Mouse (Mus musculus): ENCODE results near the gene Exoc4.

Gene Exoc4

DNA sequence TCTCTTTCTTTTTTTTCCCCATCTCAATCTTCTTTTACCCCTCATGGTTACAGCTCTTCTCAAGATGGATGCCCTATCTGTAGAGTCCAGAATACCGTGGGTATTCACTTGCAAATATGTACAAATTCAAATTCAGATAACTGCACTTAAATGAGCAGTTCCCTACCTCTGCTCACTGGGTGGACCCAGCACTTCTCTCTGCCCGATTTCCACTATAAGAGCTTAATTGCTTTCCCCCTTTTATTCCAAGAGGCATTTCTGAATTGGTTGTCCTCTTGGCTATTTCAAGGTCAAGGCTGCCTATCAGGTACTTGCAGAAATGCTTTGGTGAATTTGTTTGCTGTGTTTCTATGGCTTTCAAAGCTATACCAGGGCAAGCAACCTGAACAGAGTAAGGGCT is 521.1 kb downstream of the Exoc4 start:
- no peak for DNase-seq

DNA sequence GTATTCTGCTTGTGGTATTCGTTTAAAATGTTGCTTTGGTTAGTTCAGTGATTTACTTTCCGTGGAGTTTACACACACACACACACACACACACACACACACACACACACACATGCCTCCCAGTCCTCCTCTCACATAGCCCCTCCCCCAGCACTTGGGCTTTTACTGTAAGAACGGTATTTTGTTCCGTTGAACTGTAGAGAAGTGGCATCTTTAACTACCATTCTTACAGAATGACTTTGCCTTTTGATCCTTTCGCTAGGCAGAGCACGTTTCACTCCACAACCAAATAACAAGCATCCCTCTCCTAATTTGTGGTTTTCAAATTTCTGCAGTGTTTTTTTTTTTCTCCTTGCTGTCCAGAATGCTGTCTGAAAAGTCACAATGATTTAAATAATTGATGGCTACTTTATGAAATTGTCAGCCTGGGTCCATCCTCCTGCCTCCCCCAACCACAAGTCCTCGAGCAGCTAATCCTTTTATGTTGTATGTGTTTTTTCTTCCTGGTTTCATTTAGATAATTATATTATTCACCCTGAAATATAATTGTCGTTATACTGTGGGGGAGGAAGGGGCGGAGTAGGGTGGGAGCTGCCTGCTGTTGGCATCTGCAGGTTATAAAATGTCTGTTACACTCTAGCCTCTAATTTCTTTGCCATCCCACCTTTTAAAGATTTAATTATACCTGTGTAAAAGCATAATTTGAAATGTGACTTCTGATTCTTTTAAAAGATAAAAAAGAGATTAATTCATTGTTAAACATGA is 523.8 kb downstream of the Exoc4 start:
- no peak for DNase-seq

GRCm38 (mm10) chr6:33792604-33793003 is 543.7 kb downstream of the Exoc4 start:
- DNase-seq = peak; percentile 26 to 31

- no peak for DNase-seq
These were observed 552.4 kb downstream of the Exoc4 start for GRCm38 (mm10) chr6:33801254-33801653.

DNA sequence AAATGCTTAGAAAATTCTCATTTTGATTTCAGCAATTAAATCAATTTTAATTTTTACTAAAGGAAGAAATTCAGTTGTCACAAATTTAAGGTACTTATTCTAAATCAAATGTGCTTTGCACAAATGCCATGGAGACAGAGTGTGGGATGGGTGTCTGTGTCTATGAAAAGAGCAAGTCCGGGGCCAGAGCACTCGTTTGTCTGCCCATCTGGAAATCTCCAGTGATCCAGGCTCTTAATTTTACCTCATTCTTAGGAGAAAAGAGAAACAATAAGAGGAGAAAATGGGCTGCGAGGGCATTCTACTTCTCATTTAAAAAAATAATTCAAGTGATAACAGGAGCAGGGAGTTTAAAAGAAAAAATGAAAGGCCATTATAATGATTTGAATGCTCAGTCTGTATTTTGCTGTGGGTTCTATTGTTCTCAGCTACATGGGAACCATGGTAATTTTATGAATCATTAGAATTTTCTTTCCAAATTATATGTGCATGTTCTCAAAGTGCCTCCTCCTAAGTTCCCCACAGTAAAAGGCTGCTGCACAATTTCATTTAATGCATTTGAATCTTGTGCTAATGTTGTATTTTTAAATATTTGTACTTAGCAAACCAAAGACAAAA is 554.7 kb downstream of the Exoc4 start:
- DNase-seq = no peak

DNA sequence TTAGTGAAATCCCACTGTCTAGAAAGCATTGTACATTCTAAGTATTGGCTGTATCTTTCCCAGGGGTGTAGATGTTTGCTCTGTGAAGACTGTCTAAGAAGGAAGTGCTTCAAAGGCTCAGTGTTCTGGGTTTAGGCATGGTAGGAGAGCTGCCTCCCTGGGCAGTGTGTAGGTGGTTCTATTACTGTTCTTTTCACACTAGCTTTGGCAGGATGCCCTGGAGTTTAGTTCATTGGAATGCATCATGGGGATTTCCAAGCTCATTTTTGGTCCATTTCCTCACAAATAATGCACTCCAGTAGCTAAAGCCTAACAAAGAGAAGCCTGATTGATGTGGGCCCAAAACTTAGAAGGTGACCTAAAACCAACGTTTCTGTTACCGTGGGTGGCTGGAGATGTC is 555.9 kb downstream of the Exoc4 start:
- peak; percentile 35 to 47 for DNase-seq

GRCm38 (mm10) chr6:33806072-33806782 is 557.3 kb downstream of the Exoc4 start:
- DNase-seq = no peak

DNA sequence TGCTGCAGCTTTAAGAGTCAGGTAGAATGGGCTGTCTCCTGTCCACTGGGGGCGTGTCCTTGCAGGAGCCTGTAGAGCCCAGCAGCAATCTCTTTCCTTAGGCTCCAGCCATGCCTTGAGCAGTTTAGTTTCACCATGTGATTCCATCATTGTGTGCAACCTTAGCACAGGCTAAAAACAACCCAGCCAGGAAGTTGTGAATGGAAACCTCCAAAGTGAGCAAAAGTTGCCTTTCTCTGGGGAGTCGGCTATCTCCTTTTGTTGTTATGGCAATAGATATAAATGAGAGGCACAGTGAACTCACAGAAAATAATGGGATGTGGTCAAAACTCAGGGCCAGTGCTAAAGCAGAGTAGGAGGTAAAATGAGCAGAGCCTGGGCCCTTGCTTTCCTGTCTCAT is 565.5 kb downstream of the Exoc4 start:
- peak in 1 of 2 experiments; percentile 22 for DNase-seq

- DNase-seq = no peak
These were observed 574.3 kb downstream of the Exoc4 start for GRCm38 (mm10) chr6:33823171-33823570.

GRCm38 (mm10) chr6:33823777-33824302 is 575.0 kb downstream of the Exoc4 start:
- DNase-seq = peak; percentile 9

DNA sequence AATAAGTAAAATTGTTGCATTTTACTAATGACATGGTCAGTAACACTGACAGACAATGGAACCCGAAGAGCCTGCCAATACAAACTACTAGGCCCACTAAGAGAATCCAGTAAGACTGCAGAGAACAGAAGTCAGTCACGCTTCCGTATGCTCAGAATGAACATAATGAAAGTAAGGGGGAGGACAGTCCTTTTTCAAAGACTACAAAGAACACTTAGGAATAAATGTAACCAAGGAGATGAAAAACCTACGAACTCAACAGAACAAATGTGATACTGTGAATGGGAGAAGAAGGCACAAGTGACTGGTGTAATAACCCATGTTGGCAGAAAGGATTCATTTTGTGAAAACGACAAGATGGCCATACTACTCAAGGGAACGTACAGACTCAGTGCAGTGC is 579.6 kb downstream of the Exoc4 start:
- no peak for DNase-seq

GRCm38 (mm10) chr6:33829261-33829660 is 580.4 kb downstream of the Exoc4 start:
- DNase-seq = no peak

DNA sequence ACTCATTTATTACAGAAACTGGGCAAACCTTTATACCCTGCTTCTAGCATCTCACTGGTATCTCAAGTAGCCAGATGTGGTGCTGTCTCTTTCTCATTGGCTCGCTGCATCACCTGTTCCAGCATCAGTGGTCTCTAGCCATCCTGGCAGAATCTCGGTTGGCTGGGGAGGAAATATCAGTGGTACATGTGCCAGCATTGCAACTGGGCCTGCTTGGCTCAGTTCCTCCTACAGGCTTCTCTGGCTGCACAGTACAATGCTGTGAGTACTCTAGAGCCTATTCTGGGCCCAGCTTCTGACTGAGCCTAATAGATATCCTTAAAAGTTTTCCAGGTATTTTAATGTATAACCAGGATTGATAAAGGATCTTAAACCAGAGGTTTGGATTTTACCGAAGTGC is 582.4 kb downstream of the Exoc4 start:
- no peak for DNase-seq

DNA sequence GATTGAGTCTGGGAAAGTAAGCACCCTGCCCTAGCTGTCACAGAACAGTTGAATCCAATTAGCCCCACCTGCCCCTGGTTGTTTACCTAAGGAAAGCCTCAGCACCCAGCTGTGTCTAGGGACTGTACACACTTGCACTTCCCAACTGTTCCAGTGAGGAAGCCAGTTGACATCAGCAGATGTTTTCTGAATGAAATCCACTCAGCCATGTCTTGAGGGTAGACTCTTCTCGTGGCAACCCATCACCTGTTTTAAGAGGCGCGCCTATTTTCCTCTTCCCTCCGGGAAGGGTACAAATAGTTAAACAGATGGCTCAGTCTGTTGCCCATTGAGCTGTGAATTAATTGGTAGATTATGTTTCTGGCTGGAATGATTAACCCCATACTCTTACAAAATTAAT is 584.1 kb downstream of the Exoc4 start:
- DNase-seq = no peak

DNA sequence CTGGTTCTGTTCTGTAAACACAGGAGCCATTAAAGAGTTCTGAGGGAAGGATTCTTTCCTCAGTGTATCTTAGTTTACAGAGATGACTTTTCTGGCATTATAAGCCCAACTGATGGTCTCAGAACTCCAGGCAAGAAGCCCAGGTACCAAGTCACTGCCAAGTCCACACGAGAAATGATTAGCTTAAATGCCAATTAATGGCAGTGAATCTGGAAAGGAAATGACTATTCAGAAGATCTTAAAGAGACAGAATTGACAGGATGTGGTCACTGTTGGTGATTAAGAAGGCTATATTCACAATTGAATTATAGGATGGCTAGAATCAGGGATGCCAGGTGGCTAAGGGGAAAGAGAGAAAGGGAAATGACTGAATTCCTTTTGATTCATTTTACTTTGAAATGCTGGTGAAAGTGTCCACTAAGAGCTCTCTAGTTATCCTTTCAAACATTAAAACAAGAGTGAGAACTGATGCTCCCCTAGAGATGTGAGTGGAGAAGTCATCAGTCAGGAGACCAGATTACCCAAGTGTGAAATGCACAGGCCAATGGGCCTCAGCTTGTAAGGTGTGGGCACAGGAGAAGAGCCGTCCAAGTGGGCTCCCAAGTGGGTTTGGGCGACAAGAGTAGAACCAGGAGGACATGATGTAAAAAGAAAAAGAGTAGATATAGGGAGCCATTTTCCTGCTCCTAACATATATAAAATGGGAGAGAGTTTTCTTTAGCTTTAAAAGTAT is 587.3 kb downstream of the Exoc4 start:
- DNase-seq = no peak

- no peak for DNase-seq
These were observed 594.0 kb downstream of the Exoc4 start for GRCm38 (mm10) chr6:33842901-33843300.

- no peak for DNase-seq
These were observed 610.2 kb downstream of the Exoc4 start for GRCm38 (mm10) chr6:33859049-33859448.

- DNase-seq = no peak
These were observed 616.9 kb downstream of the Exoc4 start for GRCm38 (mm10) chr6:33865752-33866151.

DNA sequence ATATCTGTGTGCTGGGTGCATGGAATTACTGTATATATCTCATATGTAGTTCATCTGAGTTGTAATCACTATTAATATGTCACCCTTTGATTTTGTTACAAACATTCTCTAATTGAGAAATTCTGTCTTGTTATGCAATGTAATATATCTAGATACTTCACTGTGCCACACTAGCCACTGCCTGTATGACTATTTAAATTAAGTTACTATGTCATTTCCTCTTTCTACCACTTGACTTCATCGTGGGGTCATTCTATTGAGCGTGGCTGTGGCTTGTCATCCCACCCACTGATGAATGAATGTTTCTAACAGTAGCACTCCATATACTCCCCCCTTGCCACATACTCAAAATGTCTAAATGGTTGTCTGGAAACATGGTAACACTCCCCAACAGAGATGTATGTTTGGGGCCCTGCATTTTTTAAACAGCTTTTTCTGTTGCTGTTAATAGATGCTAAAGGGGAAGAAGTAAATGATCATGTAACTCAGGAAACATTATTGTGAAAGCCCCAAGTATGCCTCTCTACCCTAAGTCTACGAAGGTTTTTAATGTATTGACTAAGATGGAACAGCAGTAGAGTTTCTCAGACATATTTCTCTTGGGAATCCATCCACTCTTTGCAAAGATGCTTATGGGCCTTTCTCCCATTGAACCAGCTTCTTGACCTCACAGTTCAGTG is 618.2 kb downstream of the Exoc4 start:
- DNase-seq = no peak

GRCm38 (mm10) chr6:33869251-33869650 is 620.4 kb downstream of the Exoc4 start:
- DNase-seq = no peak

DNA sequence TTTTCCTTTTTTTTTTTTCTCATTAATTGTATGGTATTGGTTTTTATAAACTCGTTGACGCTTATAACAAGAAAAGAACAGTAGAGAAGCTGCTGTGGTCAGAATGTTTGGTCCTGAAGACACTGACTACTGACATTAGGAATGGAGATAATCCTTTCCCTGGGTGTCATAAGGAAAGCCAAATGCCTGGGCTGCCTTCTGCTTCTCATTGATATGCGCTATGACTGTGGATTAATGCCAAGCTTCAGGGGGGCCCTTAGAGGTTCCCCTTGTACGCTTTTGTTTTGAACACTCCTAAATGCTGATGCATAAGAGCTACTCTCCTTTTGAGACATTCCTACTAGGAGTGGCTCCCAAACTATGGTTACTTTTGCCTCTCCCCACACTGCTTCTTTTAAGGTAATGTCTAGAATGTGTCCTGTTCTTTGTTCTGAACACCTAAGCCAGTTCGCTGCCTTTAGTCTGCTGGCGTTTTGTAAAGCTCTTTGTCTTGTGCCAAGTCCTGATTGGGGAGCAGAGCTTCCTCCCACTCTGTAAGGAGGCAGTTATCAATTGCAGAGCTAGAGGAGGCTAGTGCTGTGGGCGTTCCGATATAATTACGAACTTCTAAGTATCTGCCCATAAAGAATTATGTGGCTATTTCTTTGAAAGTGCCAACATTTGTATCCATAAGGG is 621.7 kb downstream of the Exoc4 start:
- no peak for DNase-seq

DNA sequence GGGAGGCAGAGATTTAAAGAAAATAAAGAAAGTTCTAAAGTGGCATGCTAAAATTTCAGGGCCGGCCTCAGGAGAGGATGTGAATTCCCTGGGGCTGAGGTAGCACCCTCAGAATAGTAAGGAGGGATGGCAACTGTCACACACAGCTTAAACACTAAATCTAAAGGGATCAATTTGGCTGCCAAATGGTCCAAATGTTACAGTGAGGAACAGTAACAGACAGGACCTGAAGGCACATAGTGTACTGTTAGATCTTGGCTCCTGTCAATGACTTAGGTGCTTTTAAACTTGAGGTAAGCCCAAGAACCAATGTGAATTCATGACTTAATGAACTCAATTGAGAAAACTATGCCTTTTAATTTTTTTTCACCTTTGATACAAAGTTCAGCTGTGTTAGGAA is 622.4 kb downstream of the Exoc4 start:
- no peak for DNase-seq
